Mouse (Mus musculus) lung, embryonic 16.5 days (tissue): ENCODE results near the gene Gfm2. TPM values are rescaled to one million over a fixed set of nuclear protein-coding genes. Genes with fewer than 3 reads are reported as not detected.

Experiments
- polyA plus RNA-seq: library from polyadenylated mRNA; unstranded; fragments of >200 nt; fragmentation: Nextera tagmentation; extraction: Ambion mirVana; gene quantifications from 2 replicates; pipeline ENCODE4 v1.2.1, GENCODE M21; 2015

Gene Gfm2
- polyA plus RNA-seq, 1 experiment from 2014 or later: 26.6 TPM

Other genes starting within 250 kb of the Gfm2 start
- 0.33 and 0.39 TPM in 2 replicates for gene Gcnt4, start 213.2 kb upstream of the Gfm2 start, polyA plus RNA-seq
- gene 1700029F12Rik, start 103.6 kb upstream of the Gfm2 start, polyA plus RNA-seq: not detected in 2 replicates
- 0.78 and 1.2 TPM in 2 replicates for gene Fam169a, start 70.7 kb upstream of the Gfm2 start, polyA plus RNA-seq
- gene Gm6169, start 38.7 kb upstream of the Gfm2 start, polyA plus RNA-seq: 4.4 and 4.7 TPM in 2 replicates
- gene Nsa2, start within 50 bp of the Gfm2 start, polyA plus RNA-seq: 51.5 and 53.8 TPM in 2 replicates
- 34.2 and 36.2 TPM in 2 replicates for gene Hexb, start 60.4 kb downstream of the Gfm2 start, polyA plus RNA-seq
- 10.3 and 11.1 TPM in 2 replicates for gene Enc1, start 103.2 kb downstream of the Gfm2 start, polyA plus RNA-seq